Mouse (Mus musculus) embryonic stem cell, embryonic (primary cell): ENCODE data around the gene Higd1c.
"Not testable (repeated sequence)": the region's sequence is repeated elsewhere in the genome, so short reads cannot be mapped to it uniquely, and the experiment has no call there.

Experiments used
- CTCF ChIA-PET, 4 experiments: fragments of 300-600 bp in 2 of 4; fragments of 350-600 bp in 2 of 4; sonication (Branson Sonifier 250); formaldehyde crosslinking; loops; one replicate each; lab custom pipeline; 2022; ENCODE audit warnings: inconsistent platforms in 2 of 4; lab: Charles Lee
- POLR2A ChIA-PET, 4 experiments: fragments of 300-600 bp in 2 of 4; fragments of 350-600 bp in 2 of 4; sonication (Branson Sonifier 250); formaldehyde crosslinking; loops; one replicate each; lab custom pipeline; 2022; ENCODE audit warnings: antibody characterized with exemption in 4 of 4, inconsistent platforms in 1 of 4; lab: Charles Lee

The Higd1c gene

DNA sequence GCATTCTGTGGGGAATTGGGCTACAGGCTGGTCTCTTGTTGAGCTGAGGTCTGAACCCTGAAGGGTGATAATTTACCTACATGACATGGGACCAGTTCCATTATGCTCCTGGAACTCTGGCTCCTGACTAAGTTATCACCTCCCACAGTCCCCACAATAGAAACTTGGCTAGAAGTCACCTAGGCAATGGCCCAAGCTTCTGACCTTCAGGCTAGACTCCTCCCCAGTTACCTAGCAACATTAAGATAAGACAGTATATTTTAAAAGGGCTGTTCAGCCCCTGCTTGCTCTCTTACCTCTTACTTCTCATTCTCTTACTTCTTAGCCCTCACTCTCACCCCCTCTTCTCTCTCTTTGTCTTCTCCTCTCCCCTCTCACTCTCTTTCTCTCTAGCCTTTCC is 18.9 kb upstream of the Higd1c start:
- CTCF ChIA-PET, result no interaction called here
- POLR2A ChIA-PET, result no interaction called here

DNA sequence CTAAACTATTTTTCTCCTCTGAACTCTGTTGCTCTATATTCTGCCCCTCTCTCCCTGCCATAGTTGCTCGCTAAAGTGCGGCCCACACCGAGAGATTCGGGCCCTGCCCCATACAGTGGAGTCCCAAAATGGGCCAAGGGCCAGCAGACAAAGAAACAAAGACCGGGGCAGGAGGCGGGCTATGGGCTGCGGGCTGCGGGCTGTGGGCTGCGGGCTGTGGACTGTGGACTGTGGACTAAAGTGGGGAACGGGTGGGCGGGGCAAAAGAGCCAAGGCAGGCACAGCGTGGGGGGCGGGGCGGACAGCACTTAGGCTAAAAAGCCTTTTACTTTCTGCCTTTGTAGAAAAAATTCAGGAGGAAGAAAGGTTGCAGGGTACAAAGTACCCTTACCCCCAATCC is 17.6 kb upstream of the Higd1c start:
- POLR2A ChIA-PET, result interaction anchor here in 3 of 4 experiments (0.6 to 1.2 kb wide), 7 partner anchors 12 to 361 kb away, joined by 3 to 5 read pairs (median 3); partner anchors contain the start of gene Mettl7a3 (in 1 of the 3)
- CTCF ChIA-PET, result interaction anchor here in 3 of 4 experiments (0.6 to 1.0 kb wide), 5 partner anchors 18 to 661 kb away, joined by 3 to 28 read pairs (median 7); no protein-coding TSS in a partner anchor

DNA sequence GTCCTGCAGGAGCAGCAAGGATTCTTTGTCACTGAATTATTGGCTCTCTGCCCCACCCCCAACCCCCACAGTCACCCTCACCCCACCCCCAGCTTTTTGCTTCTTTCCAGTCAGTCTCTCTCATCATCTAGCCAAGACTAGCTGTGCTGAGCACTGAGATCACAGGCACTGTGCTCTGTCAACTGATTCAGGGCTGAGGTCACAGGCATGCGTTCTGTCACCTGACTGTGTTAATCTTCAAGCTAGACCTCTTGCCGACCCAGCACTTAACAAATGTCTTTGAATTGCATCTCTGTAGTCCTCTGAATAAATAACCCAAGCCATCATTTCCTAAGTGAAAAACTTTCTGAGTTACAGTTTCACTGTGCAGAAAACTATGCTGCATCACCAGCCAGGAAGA is 14.8 kb upstream of the Higd1c start:
- CTCF ChIA-PET, result interaction anchor here in 2 of 4 experiments (0.9 kb wide), 2 partner anchors 21 kb away, joined by 3 to 6 read pairs; no protein-coding TSS in a partner anchor
- POLR2A ChIA-PET, result interaction anchor here (0.6 to 1.4 kb wide), 6 partner anchors 15 to 933 kb away, joined by 3 to 5 read pairs (median 3); no protein-coding TSS in a partner anchor

DNA sequence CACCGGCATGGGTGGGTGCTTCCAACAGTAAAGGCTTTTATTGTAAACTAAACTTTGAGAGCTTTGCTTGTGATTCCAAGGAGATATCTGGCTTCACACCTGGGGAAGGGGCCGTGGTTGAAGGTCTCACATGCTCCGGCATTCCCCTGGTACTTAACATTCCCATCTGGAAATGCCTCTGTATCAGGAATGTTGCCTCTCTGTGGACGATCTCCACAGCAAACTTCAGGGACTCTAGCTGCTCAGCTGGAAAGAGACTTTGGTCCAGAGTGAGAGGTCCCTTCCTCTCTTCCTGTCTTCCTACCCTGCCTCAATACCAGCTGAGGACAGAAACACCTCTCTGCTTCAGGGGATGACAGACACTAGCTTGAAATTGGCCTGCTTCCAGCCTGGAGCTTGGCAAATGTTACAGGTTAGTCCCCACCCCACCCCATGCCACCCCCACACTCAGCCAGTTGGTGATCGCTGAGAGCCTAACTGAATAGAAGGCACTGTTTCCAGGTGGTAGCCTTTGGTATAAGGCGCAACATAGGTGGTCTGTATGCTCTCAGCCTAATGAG is 12.8 kb upstream of the Higd1c start:
- CTCF ChIA-PET, result interaction anchor here in 1 of 4 experiments (1.5 kb wide), 1 partner anchor 17 kb away, joined by 6 read pairs; no protein-coding TSS in a partner anchor
- POLR2A ChIA-PET, result interaction anchor here in 1 of 4 experiments (1.5 to 1.6 kb wide), 2 partner anchors 12 to 24 kb away, joined by 4 read pairs; partner anchors contain the start of gene Higd1c

DNA sequence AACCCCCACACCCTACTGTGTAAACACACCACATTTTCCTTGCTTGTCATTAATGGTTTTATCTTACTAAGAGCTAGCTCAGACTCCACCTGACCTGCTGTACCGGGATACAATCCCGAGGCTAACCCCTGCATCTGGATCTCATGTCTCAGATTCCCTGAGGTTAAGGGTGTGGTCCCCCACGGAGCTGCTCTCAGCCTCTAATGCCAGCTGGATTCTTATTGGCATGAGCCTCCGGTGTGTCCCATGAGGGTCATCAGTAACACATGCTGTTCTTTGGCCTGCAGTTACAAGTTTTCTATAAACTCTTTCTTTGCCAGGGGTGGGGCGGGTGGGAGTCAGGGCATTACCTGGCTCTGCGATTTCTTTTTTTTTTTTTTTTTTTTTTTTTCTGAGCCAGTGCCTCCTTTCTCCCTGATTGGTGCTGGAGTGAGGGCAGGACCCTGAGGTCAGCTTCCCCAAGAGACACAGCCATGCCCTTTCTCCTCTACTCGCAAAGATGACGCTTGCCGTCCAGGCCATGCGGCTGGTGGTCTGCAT is 11.6 kb upstream of the Higd1c start, which contains the start of the genes Methig1 and Mettl7a2:
Gene Methig1 (plus strand): TSS at position 439 of the 540 bp plus-strand sequence.
Gene Mettl7a2 (plus strand): TSS at position 490 of the 540 bp plus-strand sequence.
- CTCF ChIA-PET, result interaction anchor here (0.6 to 1.5 kb wide), 5 partner anchors 19 to 446 kb away, joined by 3 to 8 read pairs (median 5); no protein-coding TSS in a partner anchor
- POLR2A ChIA-PET, result interaction anchor here in 1 of 4 experiments (0.6 kb wide), 1 partner anchor 97 kb away, joined by 3 read pairs; no protein-coding TSS in a partner anchor

DNA sequence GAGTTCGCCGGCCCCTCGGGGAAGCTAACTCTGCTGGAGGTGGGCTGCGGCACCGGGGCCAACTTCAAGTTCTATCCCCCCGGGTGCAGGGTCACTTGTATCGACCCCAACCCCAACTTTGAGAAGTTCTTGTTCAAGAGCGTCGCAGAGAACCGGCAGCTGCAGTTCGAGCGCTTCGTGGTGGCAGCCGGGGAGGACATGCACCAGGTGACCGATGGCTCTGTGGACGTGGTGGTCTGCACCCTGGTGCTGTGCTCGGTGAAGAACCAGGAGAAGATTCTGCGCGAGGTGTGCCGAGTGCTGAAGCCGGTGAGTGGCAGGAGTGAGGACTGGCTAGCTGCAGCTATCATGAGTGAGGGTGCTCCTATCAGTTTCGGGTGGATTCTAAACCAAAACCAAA is 10.9 kb upstream of the Higd1c start:
- CTCF ChIA-PET, result interaction anchor here in 2 of 4 experiments (0.6 to 0.7 kb wide), 2 partner anchors 115 to 446 kb away, joined by 5 to 8 read pairs; no protein-coding TSS in a partner anchor
- POLR2A ChIA-PET, result not testable (repeated sequence)

DNA sequence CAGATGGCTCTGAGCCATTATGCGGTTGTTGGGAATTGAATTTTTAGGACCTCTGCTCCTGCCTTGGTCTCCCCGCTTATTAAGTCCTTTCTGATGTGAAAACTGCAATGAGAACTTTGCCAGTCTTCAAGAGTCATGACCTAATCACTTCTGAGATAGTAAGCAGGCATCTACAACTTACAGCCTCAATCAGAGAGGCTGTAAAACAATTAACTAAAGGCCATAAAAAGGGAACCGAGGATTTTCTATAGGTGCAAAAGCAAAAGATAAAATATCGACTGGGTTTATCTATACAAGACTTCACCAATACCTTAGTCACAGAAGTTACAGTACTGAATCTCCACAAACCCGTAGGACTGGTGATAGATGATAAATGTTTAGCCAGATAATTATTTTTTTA is 8.5 kb upstream of the Higd1c start:
- CTCF ChIA-PET, result interaction anchor here in 2 of 4 experiments (0.6 to 1.4 kb wide), 2 partner anchors 19 to 1749 kb away, joined by 3 to 6 read pairs; no protein-coding TSS in a partner anchor
- POLR2A ChIA-PET, result interaction anchor here in 1 of 4 experiments (1.0 kb wide), 1 partner anchor 177 kb away, joined by 3 read pairs; no protein-coding TSS in a partner anchor

DNA sequence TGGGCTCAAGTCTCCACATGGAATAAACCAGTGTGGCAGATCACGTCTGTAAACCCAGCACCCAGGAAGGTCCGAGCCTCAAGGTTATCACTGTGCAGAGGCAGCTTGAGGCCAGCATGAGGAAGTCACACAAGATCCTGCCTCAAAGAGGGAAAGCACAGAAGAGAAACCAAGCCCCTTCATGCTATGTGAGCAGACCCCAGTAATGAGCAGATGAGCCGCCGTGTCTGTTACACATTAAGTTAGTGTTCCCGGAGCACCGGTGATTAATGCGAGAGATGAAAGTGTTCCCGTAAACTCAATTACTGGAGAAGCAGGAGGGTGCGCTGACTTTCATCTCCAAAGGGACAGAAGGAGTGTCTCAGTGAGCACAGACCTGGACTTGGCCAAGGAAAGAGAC is 1.6 kb downstream of the Higd1c start:
- ChIA-PET POLR2A (interaction anchor here in 1 of 4 experiments (0.6 kb wide), 1 partner anchor 318 kb away, joined by 3 read pairs; no protein-coding TSS in a partner anchor), CTCF (interaction anchor here in 1 of 4 experiments (0.6 kb wide), 1 partner anchor 214 kb away, joined by 3 read pairs; no protein-coding TSS in a partner anchor)

DNA sequence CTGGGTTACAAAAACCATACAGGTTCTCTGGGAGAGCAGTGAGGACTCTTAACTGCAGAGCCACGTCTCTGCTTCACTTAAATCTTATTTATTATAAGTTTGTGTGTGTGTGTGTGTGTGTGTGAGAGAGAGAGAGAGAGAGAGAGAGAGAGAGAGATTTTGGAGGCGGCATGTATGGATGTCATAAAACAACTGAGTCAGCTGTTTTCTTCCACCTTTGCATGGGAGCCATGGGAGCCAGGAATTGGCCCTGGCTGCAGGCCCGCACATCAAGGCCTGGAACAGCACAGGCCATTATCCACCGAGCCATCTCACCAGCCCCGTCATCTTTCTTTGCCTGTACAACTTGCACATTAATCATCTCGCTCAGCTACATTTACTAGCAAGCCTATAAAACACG is 2.8 kb downstream of the Higd1c start:
- POLR2A ChIA-PET, result no interaction called here
- CTCF ChIA-PET, result interaction anchor here in 2 of 4 experiments (0.6 to 0.7 kb wide), 3 partner anchors 37 to 59 kb away, joined by 3 to 9 read pairs (median 4); no protein-coding TSS in a partner anchor

DNA sequence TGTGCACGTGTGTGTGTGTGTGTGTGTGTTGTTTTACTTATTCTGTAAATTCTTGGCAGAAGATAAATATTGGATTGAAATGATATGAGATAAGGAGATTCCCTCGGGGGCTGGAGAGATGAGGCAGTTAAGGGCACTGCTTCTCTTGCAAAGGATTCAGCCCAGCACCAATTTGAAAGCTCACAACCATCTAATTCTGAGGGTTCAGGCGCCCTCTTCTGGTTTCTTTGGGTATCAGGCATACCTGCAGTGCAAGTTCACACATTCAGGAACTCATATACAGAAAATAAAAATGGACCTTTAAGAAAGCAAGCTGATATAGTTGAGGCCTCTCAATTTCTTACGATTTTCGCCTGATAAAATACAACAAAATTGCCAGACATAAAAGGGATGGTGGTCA is 10.7 kb downstream of the Higd1c start:
- CTCF ChIA-PET, result interaction anchor here (0.5 to 3.0 kb wide), 62 partner anchors 11 to 722 kb away, joined by 3 to 15 read pairs (median 4); partner anchors contain the start of genes Dip2b (in 2 of the 4), Higd1c (in 2 of the 4), Gm5475 (in 1 of the 4) and Methig1 (in 1 of the 4)

DNA sequence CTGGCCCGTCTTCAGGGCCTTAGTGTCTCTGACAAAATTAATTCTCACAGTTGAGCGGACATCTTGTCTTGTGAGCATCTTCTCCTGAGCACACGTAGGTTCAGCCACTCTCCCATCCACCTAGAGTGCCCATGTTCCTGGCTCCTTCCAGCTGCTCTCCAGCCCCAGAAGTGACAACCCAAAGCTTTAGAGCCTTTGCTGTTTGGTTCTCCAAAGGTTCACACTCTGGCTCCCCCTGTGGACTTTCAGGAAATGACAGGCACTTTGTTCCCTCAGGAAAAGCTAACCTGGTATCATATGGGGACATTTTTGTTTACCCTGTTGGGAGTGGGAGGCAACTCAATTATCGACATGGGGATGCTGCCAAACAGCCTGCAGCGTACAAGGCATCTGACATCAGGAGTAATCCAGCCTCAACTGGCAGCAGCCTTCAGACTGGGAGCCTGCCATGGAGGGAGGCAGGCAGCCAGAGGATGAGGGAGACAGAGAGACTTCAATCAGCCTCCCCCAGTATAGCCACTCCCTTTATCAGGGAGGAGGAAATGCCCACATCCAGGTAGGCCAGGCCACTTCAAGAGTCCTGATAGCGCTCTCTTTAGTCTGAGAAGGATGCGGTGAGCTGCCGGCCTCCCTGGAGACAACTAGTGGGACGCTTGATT is 13.6 kb downstream of the Higd1c start:
- POLR2A ChIA-PET, CTCF ChIA-PET: not testable (repeated sequence)

More for the DNA sequence above, 10.7 kb downstream of the Higd1c start:
- POLR2A ChIA-PET, result interaction anchor here in 3 of 4 experiments (0.6 to 1.8 kb wide), 11 partner anchors 10 to 404 kb away, joined by 3 to 5 read pairs (median 4); no protein-coding TSS in a partner anchor

DNA sequence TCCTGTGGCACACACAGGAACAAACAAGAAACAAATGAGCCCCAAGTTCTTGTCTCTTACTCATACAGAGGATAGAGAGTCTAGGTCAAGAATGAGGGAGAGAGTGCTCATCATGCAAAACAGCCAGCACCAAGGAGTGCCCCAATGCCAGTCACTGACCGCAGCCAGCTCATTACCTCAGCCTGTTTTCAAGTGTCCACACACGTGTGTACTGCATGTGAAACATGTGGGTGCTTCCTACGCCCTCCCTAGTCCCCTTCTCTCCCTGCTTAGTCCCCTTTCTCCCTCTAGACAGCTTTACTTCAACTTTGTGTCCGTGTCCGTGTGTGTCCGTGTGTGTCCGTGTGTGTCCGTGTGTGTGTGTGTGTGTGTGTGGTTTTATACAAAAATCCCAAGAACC is 15.3 kb downstream of the Higd1c start:
- ChIA-PET POLR2A (interaction anchor here in 1 of 4 experiments (0.9 to 1.2 kb wide), 3 partner anchors 26 to 236 kb away, joined by 3 read pairs; partner anchors contain the start of gene Dazap2), CTCF (interaction anchor here in 3 of 4 experiments (0.6 to 1.5 kb wide), 3 partner anchors 46 to 86 kb away, joined by 3 to 6 read pairs (median 4); no protein-coding TSS in a partner anchor)

DNA sequence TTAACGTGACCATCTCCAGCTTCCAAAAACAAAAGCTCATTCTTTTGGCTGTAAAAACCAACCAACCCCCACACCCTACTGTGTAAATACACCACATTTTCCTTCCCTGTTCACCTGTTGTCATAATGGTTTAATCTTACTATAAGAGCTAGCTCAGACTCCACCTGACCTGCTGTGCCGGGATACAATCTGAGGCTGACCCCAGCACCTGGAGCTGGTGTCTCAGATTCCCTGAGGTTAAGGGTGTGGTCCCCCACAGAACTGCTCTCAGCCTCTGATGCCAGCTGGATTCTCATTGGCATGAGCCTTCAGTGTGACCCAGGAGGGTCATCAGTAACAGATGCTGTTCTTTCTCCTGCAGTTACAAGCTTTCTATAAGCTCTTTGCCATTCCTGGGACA is 15.8 kb downstream of the Higd1c start:
- ChIA-PET POLR2A (interaction anchor here in 2 of 4 experiments (0.6 to 1.2 kb wide), 4 partner anchors 13 to 235 kb away, joined by 3 to 8 read pairs (median 3); partner anchors contain the start of gene Dazap2 (in 1 of the 2)), CTCF (interaction anchor here in 3 of 4 experiments (0.6 to 1.5 kb wide), 3 partner anchors 46 to 86 kb away, joined by 3 to 6 read pairs (median 4); no protein-coding TSS in a partner anchor)

DNA sequence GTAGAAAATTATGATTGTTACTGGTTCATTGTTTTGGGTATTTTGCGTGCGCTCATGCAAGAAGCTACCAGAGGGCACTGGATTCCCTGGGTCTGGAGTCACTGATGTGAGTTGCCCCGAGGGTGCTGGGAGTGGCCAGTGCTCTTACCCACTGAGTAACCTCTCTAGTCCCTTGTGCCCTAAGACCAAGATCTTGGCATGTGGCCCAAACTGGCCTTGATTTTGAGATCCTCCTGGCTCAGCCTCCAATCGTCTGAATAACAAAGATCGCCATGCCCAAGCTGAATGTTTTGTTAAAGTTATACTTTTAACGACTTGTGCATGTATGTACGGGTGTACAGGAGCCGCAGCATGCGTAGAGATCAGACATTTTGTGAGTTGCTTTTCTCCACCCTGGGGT is 21.4 kb downstream of the Higd1c start:
- ChIA-PET POLR2A (interaction anchor here in 2 of 4 experiments (0.6 to 2.2 kb wide), 4 partner anchors 9 to 238 kb away, joined by 3 to 5 read pairs (median 3); no protein-coding TSS in a partner anchor), CTCF (interaction anchor here in 2 of 4 experiments (1.4 to 3.9 kb wide), 2 partner anchors 11 kb away, joined by 5 to 15 read pairs; no protein-coding TSS in a partner anchor)

DNA sequence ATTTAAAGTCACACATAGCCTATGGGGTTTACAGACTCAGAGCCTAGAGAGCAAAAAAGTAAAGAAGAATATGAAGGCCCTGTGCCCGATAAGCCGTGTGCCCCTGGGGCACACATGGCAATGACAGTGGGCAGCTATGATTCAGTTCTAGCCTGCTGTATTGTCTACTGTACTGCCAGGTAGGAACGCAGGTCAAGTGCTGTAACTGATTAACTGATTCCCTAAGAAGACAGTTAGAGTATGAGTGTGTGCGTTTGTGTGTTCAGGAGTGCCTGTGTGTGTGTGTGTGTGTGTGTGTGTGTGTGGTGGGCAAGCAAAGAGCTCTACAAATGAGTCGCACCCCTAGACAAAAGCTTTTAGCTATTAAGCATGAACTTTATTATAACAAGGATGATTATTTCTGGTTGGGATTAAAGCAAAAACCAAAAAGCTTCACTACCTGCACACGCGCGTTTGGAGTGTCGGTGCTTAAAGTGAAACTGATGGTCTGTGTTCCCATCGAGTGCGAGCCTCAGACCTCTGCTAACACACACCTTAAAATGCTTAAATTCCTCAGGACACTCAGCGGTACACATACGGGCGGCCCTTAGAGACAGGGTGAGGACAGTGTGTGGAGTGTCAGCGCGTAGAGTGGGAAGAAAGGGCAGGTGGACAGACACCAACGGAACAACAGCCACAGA is 23.3 kb downstream of the Higd1c start:
- ChIA-PET POLR2A (interaction anchor here (0.5 to 1.3 kb wide), 6 partner anchors 10 to 624 kb away, joined by 3 to 4 read pairs (median 3); no protein-coding TSS in a partner anchor), CTCF (interaction anchor here in 3 of 4 experiments (0.6 to 3.9 kb wide), 6 partner anchors 13 to 261 kb away, joined by 3 to 15 read pairs (median 4); no protein-coding TSS in a partner anchor)

DNA sequence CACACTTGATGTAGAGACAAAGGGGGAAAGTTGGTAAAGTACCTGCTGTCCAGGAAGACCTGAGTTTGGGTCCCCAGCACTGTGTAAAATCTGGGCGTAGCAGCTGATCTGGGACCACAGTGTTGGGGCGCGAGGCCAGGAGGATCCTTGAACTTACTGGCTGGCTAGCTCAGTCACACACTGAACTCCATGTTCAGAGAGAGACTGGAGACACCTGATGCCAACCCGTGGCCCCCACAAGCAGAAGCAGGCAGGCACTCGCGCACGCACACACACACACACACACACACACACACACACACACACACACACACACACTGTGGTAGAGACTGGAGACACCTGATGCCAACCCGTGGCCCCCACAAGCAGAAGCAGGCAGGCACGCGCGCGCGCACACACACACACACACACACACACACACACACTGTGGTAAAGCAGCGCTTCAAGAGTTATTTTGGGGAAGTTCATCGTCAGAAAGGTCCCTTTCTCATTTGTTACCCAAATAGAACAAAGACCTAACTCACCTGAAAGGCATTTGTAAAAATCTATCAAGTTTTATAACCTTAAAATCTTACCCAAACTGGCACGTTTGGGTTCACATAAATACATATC is 24.0 kb downstream of the Higd1c start:
- POLR2A ChIA-PET, result interaction anchor here (0.5 to 1.3 kb wide), 5 partner anchors 9 to 624 kb away, joined by 3 to 4 read pairs (median 3); no protein-coding TSS in a partner anchor
- CTCF ChIA-PET, result interaction anchor here (0.5 to 3.9 kb wide), 6 partner anchors 14 to 774 kb away, joined by 3 to 15 read pairs (median 4); no protein-coding TSS in a partner anchor
